Mouse (Mus musculus): ENCODE results near the gene Myzap. TPM values are rescaled to one million over a fixed set of nuclear protein-coding genes. Genes with fewer than 3 reads are reported as not detected.

Gene Myzap
- total RNA-seq, 2 experiments from 2014 or later = 6.7 to 8.8 TPM

Other genes starting within 250 kb of the Myzap start
- 100 to 1,000 TPM; 175 to 183 TPM for gene Polr2m, start 106.4 kb downstream of the Myzap start, total RNA-seq (2021)
- 1 to 10 TPM; 8.5 to 9.3 TPM for gene Cgnl1, start 179.2 kb upstream of the Myzap start, total RNA-seq (2021)